Mouse (Mus musculus): ENCODE measurements around the gene Stoml1.

Stoml1 gene

GRCm38 (mm10) chr9:58305686-58306085, 52.7 kb downstream of the Stoml1 start:
- peak; percentile 16 to 18 for DNase-seq

GRCm38 (mm10) chr9:58308395-58308794, 55.4 kb downstream of the Stoml1 start:
- DNase-seq: no peak

DNA sequence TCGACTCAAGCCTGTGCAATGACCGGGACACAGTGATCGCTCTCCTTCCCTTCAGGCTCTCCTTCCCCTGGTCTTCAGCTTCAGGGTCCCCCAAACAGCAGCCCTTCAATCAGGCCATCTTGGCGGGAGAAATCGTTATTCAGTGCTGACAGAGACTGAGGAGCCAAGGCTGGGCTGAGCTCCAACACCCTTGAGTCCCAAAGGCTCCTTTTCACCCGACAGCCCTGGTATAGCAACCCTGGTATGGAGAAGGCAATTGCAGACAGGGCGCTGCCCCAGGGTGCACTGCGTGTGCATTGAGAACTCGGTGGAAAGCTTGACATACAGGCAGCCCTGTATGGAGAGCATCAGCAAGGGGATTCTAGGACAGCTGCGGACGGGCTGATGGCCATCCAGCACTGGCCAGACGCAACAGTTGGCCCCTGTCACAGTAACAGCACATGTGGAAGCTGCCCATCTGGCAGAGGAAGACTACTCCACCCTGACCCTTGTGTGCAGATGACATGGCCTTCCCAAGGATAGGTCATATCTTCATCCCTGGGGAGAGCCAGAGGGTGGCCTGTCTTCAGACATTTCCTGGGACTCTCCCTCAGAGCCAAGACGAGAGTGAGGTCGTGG, 57.2 kb downstream of the Stoml1 start:
- DNase-seq: no peak

GRCm38 (mm10) chr9:58311191-58311910, 58.4 kb downstream of the Stoml1 start:
- DNase-seq: no peak
